Mouse (Mus musculus): Measurements from ENCODE around the gene Ccdc18.
"Not testable (repeated sequence)": the region's sequence is repeated elsewhere in the genome, so short reads cannot be mapped to it uniquely, and the experiment has no call there.

Gene Ccdc18

GRCm38 (mm10) chr5:108262722-108263121, 130.0 kb downstream of the Ccdc18 start:
- peak; percentile 13 for DNase-seq (ENCODE audit: low spot score)

GRCm38 (mm10) chr5:108263785-108264184, 131.1 kb downstream of the Ccdc18 start:
- not testable (repeated sequence) for DNase-seq (ENCODE audit: low spot score)

- no peak for DNase-seq (ENCODE audit: low spot score)
Measured at GRCm38 (mm10) chr5:108266990-108267389, 134.3 kb downstream of the Ccdc18 start.

- peak; percentile 59 for DNase-seq (ENCODE audit: low spot score)
Measured at GRCm38 (mm10) chr5:108268127-108269062, 135.7 kb downstream of the Ccdc18 start, which contains the start of gene Dr1. Dr1 (plus strand) TSS chr5:108268897.

DNA sequence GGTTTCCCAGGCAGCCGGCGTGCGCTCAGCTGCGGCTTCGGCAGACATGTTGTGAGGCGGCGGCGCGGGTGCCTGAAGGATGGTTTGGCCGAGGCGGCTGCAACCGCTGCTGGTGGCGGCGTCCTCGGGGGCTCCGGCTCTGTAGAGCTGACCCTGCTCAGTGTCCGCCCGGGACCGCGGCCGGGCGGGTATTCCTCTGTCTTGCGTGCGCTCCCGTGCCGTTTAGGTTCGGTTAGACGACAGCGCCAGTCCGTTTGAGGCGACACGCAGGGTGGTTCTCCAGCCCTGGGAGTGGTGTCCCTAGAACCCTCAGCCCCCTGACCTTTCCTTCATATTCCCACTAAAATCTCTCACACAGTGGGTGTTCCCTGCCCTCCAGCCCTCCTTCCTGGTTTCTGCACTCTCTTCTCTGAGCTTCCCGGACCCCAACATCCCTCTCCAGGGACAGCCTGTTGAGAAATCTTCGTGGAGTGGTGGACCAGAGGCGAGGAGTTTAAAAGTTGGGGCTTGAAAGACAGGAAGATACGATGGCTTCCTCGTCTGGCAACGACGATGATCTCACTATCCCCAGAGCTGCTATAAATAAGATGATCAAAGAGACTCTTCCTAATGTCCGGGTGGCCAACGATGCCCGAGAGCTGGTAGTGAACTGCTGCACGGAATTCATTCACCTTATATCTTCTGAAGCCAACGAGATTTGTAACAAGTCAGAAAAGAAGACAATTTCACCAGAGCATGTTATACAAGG, 136.6 kb downstream of the Ccdc18 start:
- DNase-seq (ENCODE audit: low spot score) = no peak

DNA sequence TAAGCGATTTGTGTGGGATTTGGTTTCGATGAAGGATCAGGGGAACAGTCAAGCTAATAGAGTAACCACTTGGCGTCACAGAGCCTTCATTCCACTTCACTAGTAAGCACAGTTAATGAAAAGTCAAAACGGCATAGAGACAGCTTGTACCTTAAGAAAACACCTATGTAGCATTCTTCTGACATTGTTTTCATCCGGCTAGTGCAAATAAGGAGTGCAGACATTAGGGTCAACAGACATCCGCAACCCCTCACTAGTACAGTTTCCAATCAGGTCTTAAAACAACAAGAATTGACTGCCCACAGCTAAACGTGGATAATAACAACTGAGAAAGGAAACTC, 137.1 kb downstream of the Ccdc18 start:
- DNase-seq (ENCODE audit: low spot score) = no peak

DNA sequence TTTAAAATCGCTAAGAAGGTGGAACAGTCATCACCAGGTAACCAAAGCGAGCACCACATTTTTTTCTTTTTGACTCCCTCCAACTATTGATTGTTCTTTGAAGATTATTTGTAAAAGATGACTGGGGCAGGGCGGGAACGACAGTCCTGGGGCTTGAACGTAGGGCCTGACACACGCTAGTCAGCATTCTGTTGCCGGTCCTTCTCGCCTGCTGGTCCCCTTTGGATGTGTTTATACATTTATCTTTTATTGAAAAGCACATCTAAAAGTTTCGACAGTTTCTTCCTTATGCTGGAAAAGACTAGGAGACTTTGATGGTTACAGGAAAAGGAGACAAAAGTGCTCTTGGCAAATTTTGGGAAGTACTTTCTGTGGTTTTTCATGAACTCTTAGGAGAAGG, 137.7 kb downstream of the Ccdc18 start:
- no peak for DNase-seq (ENCODE audit: low spot score)

DNA sequence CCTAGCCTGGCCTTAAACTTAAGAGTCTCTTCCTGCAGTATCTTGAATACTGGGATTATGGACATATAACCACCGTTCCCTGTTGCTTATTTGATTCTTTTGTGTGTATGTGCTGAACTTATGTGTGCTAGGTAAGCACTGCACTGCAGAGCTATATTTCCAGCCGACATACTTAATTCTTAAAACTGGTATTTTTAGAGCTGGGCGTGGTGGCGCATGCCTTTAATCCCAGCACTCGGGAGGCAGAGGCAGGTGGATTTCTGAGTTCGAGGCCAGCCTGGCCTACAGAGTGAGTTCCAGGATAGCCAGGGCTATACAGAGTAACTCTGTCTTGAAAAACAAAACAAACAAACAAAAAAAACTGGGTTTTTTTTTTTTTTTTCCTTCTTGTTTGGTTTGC, 138.7 kb downstream of the Ccdc18 start:
- not testable (repeated sequence) for DNase-seq (ENCODE audit: low spot score)
